Mouse (Mus musculus) fibroblast of lung, adult 2 months (primary cell): ENCODE results near the gene Spaca4.

Source experiments
- DNase-seq: peaks from one replicate; pipeline ENCODE4 v3.0.0-alpha.2; 2011; ENCODE audit warnings: low read depth

The Spaca4 gene

DNA sequence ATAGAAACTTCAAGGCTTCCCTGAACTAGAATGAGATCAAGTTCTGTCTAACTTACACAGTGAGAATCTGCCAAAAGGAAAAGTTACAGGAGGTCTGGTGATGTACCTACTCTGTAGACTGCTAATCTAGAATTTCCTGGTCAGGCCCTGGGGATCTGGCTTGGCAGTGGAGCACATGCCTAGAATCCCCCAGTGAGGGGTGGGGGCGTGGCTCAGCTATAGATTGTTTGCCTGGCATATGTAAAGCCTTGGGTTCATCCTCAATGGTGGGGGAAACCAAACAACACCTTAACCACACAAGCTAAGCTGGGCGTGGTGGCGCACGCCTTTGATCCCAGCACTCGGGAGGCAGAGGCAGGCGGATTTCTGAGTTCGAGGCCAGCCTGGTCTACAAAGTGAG, 27.7 kb downstream of the Spaca4 start:
- DNase-seq: no peak

DNA sequence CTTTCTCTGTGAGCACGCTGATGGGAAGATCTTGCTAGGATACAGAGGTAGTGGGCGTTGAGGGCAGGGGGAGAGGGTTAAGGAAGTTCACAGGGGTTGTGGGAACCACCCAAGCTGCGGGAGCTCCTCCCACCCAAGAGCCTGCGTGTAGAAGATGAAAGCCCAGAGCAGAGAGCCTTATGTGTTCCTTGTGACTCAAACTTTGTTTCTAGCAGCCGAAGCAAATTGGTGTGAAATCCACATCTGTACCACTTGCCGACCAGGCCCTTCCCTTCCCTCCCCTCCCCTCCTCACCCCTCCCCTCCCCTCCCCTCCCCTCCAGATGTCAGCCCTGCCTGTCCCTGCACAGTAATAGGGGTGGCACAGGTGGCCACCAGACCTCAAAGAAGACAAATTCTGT, 30.5 kb downstream of the Spaca4 start:
- DNase-seq: no peak

DNA sequence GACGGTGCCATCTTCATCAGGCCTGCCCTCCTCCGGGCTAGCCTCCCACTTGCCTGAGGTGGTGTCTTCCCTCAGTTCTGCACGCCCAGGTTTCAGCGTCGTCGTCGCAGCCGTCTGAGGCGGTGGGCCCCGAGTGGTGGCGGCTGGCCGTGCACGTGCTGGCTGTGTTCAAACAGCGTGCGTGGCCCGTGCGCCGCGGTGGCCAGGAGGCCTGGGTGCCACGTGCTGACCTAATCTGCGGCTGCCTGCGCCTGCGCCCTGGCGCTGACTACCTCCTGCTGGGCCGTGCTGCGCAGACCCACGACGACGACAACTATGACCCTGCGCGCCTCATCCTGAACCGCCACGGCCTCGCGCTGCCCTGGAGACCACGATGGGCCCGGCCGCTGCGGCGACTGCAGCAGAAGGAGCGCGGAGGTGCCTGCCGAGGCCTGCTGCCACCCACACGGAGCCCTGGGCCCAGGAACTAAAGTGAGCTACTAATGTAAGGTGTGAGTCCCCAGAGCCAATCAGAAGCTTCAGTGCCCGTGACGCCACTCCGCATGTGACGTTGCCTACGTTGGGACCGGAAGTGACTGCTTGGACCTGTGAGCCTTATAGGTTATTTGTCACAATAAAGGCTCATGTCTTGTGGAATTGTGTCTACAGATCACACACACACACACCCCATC, 31.6 kb downstream of the Spaca4 start, which contains the start of gene Sec1:
TSS of gene Sec1 (minus strand) at position 482 of the 671 bp plus-strand sequence.
- DNase-seq: no peak

DNA sequence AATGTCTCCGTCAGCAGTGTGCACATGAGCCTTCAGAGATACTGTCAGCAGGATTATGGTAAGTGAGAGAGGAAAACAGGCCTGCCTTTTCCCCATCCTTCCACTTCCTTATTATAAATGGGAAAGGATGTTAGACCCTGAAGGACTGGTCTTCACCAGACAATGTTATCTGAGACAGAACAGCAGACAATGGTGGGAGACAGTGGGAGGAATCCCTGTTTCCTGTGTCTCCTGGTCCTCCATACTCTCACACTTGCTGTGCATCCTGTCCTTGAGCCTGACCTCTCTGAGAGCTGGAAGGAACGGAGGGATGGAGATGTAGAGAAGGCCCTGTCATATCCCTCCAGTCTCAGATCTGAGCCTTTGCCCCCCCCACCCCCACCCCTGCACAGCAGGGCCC, 33.2 kb downstream of the Spaca4 start:
- DNase-seq: no peak

GRCm38 (mm10) chr7:45689800-45690199, 35.8 kb downstream of the Spaca4 start:
- DNase-seq: no peak

DNA sequence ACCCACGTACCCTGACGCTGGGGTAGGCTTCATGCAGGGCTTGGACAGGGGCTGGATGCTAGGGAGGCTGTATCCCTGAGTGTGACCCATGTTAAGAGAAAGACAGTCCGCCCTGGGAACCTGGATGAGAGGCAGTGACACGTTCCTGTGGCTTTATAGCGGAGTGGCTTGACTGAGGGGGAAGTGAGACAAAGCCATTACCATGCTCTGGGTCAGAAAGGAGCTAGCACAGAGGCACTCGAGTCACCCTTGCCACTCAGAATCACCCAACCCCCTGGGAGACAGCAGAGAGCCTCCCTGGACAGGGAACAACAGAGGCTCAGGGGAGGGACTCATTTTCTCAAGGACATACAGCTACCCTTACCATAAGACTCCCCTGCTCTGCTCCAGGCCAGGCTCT, 36.5 kb downstream of the Spaca4 start:
- no peak for DNase-seq

- no peak for DNase-seq
Observed at GRCm38 (mm10) chr7:45686841-45687240, 38.8 kb downstream of the Spaca4 start.

DNA sequence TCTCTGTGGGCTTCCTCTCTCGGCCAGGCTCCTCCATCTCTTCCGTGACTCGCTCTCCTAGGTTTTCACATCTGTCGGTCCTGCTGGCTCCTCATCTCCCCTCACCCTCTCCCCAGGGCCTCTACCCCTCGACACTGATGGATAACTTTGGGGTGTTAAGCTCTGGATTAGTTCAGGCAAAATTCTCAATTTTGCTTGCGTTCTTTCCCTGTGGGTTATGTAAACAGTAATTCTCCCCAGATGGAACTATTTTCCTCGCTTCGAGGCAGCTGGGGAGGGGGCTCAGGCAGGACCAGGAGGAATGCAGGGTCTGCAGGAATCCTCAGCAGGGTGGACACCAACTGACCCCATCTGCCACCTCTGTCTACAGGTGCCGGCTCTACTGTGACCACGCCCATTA, 39.8 kb downstream of the Spaca4 start:
- no peak for DNase-seq

DNA sequence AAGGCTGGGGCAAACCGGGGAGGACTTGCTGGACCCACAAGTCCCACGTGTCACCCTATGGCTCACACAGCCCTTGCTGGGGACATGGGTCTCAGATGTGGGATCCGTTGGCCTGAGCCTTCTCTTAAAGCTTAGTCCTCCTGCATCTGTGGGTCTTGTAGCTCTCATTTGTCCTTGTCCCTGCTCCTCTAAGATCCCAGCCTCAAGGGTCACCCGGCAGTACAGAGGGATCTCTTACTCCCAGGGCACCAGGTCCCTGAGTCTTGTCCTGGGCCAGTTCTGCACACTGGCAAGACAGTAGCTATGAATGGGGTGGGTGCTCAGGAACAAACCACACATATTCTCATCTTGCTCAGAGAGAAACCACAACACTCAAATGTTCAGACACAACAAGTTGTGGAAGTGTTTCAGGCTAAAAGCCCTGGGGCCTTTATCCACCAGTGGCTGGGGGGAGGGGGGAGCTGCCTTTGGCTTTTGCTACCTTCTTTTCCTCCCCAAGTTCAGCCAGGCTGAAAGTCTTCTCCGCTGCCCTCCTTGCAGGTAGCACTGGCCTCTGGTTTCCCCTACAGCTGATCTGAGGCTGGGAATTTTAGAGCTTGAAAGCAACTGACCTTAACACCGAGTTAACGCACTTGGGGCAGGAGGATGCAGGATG, 42.1 kb downstream of the Spaca4 start, which contains the start of gene Ntn5:
TSS of gene Ntn5 (plus strand) at position 627 of the 655 bp plus-strand sequence.
- DNase-seq: no peak

DNA sequence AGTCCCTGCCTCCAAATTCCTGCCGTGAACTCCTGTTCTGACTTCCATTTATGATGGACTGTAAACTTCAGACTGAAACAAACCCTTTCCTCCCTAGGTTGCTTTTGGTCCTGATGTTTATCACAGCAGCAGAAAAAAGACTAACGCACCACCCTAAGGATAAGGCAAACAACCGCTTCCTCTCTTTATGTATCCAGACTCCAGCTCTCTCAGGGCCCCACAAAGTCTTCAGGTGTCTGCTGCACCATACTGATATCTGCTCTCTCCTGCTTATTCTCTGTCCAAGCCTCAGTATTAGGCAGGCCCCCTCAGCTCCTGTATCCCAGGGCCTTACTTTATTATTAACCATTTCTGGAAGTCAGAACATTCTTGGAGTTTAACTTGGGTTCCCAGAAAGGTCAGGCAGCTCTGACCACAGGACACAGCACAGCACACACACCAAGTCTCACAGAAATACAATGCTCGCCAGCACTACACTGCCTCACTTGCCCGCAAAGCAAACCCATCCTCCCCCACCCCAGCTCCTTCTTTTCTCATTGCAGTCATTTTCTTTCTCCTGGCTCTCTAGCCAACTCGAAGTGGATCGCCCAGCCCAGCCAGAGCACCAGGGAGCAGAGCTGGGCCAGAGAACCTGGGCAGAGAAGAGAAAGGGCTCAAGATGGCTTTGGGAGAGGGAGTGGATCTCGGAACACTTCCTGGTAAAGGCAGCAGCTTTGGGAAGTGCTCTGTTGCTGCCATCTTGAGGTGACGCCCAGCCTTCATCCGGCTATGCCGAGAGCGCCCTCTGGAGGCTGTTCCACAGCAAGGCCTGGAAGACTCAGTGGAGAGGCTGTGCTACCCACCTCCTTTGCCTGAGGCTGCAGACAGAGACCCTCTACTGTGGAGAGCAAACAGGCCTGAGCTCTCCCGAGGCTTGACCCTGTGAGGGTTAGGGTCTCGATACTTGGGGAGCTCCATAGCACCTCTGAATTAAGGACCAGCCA, 43.2 kb downstream of the Spaca4 start:
- DNase-seq: no peak

GRCm38 (mm10) chr7:45681046-45681736, 44.4 kb downstream of the Spaca4 start:
- no peak for DNase-seq

DNA sequence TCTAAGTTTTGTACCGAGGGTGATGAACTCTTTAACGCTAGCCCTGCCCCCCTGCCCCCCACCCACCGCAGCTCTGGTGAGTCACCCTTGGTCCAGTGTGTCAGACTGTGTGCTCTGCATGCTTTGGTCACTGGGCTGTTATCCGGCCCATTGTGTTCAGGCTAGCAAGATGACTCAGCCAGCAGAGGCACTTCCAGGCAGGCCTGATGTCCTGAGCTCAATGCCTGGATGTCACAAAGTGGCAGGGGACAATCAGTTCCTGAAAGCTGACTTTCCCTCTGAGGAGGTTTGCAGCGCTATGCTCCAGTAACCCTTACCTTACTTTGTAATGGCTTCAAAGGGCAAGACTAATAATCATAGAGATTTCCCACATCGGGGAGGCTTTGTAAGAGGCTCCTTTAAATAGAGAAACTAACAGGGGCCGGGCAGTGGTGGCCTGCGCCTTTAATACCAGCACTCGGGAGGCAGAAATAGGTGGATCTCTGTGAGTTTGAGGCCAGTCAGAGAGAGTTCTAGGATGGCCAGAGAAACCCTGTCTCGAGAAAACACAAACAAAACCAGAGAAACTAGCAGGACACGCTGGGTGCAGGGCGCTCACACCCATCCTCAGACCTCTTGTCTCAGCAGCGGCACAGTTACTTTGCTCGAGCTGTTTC, 45.5 kb downstream of the Spaca4 start:
- DNase-seq: peak; percentile 57

GRCm38 (mm10) chr7:45678513-45678912, 47.1 kb downstream of the Spaca4 start:
- DNase-seq: no peak

DNA sequence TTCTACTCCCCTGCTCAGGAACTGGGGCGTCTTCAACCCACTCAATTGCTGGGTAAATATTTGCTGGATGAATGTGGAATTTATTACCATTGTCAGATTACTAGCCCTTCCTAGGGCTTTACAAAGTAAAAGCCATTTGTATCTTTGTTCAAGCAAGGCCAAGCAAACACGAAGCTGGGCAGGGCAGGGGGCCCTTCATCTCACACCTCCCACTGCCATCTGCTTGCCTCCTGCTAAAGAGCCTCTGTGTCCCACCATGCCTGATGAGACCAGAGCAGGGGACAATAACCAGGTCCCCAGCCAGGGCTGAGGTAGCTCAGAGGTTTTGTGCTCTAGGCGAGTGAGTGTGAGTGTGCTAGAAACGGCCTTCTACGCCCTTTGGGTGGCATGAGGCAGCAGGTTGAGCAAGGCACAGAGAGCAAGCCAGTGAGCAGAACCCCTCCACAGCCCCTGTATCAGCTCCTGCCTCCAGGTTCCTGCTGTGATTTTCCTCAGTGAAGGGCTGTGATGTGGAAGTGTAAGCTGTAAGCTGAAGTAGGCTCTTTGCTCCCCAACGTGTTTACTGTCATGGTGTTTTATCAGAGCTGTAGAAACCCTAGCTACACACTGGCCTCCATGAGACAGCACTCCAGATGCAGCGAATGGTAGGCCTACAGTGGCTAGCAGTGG, 47.9 kb downstream of the Spaca4 start:
- DNase-seq: no peak
